Mouse (Mus musculus) left cerebral cortex, adult 2 months (tissue): ENCODE data around the gene Olfr329-ps. TPM values are rescaled to one million over a fixed set of nuclear protein-coding genes. Genes with fewer than 3 reads are reported as not detected.

Experiments
- DNase-seq, 2 experiments: peaks; one replicate each; pipeline ENCODE4 v3.0.0; 2021 to 2022; ENCODE audit warnings: low spot score in 2 of 2, mixed read lengths in 1 of 2; ENCODE audit errors: extremely low spot score in 1 of 2
- H3K27ac ChIP-seq: fragments of 200-600 bp; 2 replicates; pipeline ENCODE4 v1.8.1; 2022
- H3K4me3 ChIP-seq: fragments of 200-600 bp; 2 replicates; pipeline ENCODE4 v1.8.1; 2022
- CTCF ChIP-seq: fragments of 200-600 bp; IDR thresholded peaks from 2 replicates; pipeline ENCODE4 v1.8.1; 2022; ENCODE audit warnings: antibody characterized with exemption, mild to moderate bottlenecking, moderate library complexity
- intact Hi-C: fragments of 180-260 bp; cut with DNase I; formaldehyde crosslinking; loops from one replicate; pipeline ENCODE4 v1.15.1; 2025
- total RNA-seq, 2 experiments: library from RNA; stranded (reverse); gene quantifications; 2 replicates each; pipeline ENCODE4 v1.2.3; 2021

Olfr329-ps gene
- total RNA-seq, 2 experiments from 2014 or later: not detected

GRCm38 (mm10) chr11:58499290-58499689 lies 46.9 kb downstream of the Olfr329-ps start:
- no peak for DNase-seq
- intact Hi-C loops: loop anchor here (1.0 to 5.0 kb wide), 4 partner anchors 97 to 320 kb away; no protein-coding TSS in a partner anchor
- no peak overlapping the region for H3K27ac ChIP-seq
- TF ChIP-seq CTCF: peak; percentile 60
- H3K4me3 ChIP-seq: no peak overlapping the region

- Histone ChIP-seq H3K4me3 (no peak overlapping the region), H3K27ac (no peak overlapping the region)
- DNase-seq: no peak
- TF ChIP-seq CTCF: no peak
- intact Hi-C loops: loop anchor here (1.0 to 5.0 kb wide), 4 partner anchors 96 to 320 kb away; no protein-coding TSS in a partner anchor
Observed at GRCm38 (mm10) chr11:58498761-58499160, 47.5 kb downstream of the Olfr329-ps start.

- Histone ChIP-seq H3K4me3 (no peak within 1 kb of the TSS), H3K27ac (no peak within 1 kb of the TSS)
- no peak for TF ChIP-seq CTCF
- intact Hi-C loops: no loop called here
- no peak for DNase-seq
Observed at GRCm38 (mm10) chr11:58492455-58492854, 53.8 kb downstream of the Olfr329-ps start, which contains the start of gene Olfr332. TSS of gene Olfr332 (minus strand) at chr11:58492555.

Other genes with a start within 250 kb of the Olfr329-ps start
- gene Zfp692, start 239.4 kb downstream of the Olfr329-ps start, total RNA-seq: 10 to 100 TPM; 31.4 to 31.9 TPM
- 10 to 100 TPM; 46.2 to 49.7 TPM for gene Zfp672, start 216.1 kb downstream of the Olfr329-ps start, total RNA-seq
- gene Sh3bp5l, start 215.7 kb downstream of the Olfr329-ps start, total RNA-seq: 10 to 100 TPM; 53.5 to 59.2 TPM
- not detected for gene Lypd8, start 167.4 kb downstream of the Olfr329-ps start, total RNA-seq
- not detected for gene 1810065E05Rik, start 125.3 kb downstream of the Olfr329-ps start, total RNA-seq
- gene Gm12253, start 113.9 kb downstream of the Olfr329-ps start, total RNA-seq: not detected
- gene Lypd9, start 93.5 kb downstream of the Olfr329-ps start, total RNA-seq: not detected
- not detected for gene Olfr30, start 84.2 kb downstream of the Olfr329-ps start, total RNA-seq
- not detected for gene Olfr332, start 53.9 kb downstream of the Olfr329-ps start, total RNA-seq
- gene Olfr331, start 43.9 kb downstream of the Olfr329-ps start, total RNA-seq: not detected
- gene Olfr330, start 11.6 kb downstream of the Olfr329-ps start, total RNA-seq: not detected
- under 1 TPM; 0.12 to 0.27 TPM for gene Olfr328, start 9.2 kb upstream of the Olfr329-ps start, total RNA-seq
- not detected for gene Olfr224, start 24.1 kb upstream of the Olfr329-ps start, total RNA-seq
- not detected for gene Olfr325, start 31.3 kb upstream of the Olfr329-ps start, total RNA-seq
- gene Olfr324, start 48.7 kb upstream of the Olfr329-ps start, total RNA-seq: not detected
- gene 2210407C18Rik, start 69.7 kb upstream of the Olfr329-ps start, total RNA-seq: not detected
- not detected for gene Olfr323, start 84.1 kb upstream of the Olfr329-ps start, total RNA-seq
- not detected for gene Trim58, start 94.0 kb upstream of the Olfr329-ps start, total RNA-seq
- not detected for gene Olfr322, start 112.4 kb upstream of the Olfr329-ps start, total RNA-seq
- gene Olfr320, start 134.7 kb upstream of the Olfr329-ps start, total RNA-seq: not detected
- not detected for gene Olfr319, start 152.7 kb upstream of the Olfr329-ps start, total RNA-seq
- not detected for gene Olfr318, start 177.6 kb upstream of the Olfr329-ps start, total RNA-seq
- under 1 TPM in 1 of 2 experiments, not detected in 1; 0.23 TPM for gene Olfr317, start 192.8 kb upstream of the Olfr329-ps start, total RNA-seq
- 1 to 10 TPM; 1.2 to 1.4 TPM for gene Olfr316, start 206.3 kb upstream of the Olfr329-ps start, total RNA-seq
- not detected for gene Olfr315, start 226.8 kb upstream of the Olfr329-ps start, total RNA-seq
- not detected for gene Olfr314, start 236.5 kb upstream of the Olfr329-ps start, total RNA-seq